Mouse (Mus musculus): Measurements from ENCODE around the gene G6pc.
"Not testable (repeated sequence)": the region's sequence is repeated elsewhere in the genome, so short reads cannot be mapped to it uniquely, and the experiment has no call there.

G6pc gene

DNA sequence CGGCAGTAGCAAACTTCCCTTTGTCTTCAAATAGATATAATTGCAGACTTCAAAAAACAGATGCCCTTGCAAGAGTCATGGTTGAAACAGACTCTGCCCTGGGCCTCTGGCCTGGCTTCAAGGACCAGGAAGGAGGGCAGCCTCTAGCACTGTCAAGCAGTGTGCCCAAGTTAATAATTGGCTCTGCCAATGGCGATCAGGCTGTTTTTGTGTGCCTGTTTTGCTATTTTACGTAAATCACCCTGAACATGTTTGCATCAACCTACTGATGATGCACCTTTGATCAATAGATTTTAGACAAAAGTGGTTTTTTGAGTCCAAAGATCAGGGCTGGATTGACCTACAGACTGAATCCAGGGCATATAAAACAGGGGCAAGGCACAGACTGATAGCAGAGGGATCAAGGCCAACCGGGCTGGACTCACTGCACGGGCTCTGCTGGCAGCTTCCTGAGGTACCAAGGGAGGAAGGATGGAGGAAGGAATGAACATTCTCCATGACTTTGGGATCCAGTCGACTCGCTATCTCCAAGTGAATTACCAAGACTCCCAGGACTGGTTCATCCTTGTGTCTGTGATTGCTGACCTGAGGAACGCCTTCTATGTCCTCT, at the start of gene G6pc:
Gene G6pc, plus strand, starts transcription at position 236 of the 610 bp plus-strand sequence.
- in situ Hi-C loops (cut with MboI) = no loop called here

- in situ Hi-C loops (cut with MboI) = no loop called here
Observed at GRCm38 (mm10) chr11:101323609-101324008, 43.8 kb upstream of the G6pc start.

DNA sequence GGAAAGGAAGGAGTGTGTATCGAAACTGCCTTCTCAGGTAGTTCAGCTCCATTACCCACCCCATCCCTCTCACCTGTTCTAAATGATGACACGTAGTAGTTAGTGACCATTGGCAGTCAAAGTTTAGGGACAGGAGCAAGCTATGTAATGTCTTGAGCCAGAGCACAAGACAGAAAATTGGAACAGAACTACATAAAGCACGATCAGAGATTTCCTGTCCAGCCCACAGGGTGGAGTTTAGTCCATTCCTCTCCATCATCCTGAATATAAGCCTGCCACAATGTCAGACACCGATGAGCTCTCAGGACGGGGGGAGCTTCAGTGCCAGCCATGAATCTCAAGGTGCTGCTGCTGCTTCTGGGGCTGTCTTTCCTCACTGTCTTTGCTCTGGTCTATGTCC, 42.6 kb upstream of the G6pc start, which contains the start of gene Aoc2:
Gene Aoc2, plus strand, starts transcription at position 301 of the 400 bp plus-strand sequence.
- in situ Hi-C loops (cut with MboI) = no loop called here

GRCm38 (mm10) chr11:101325201-101325600, 42.2 kb upstream of the G6pc start:
- in situ Hi-C loops (cut with MboI) = not testable (repeated sequence)

GRCm38 (mm10) chr11:101326147-101326546, 41.2 kb upstream of the G6pc start:
- in situ Hi-C loops (cut with MboI) = no loop called here

DNA sequence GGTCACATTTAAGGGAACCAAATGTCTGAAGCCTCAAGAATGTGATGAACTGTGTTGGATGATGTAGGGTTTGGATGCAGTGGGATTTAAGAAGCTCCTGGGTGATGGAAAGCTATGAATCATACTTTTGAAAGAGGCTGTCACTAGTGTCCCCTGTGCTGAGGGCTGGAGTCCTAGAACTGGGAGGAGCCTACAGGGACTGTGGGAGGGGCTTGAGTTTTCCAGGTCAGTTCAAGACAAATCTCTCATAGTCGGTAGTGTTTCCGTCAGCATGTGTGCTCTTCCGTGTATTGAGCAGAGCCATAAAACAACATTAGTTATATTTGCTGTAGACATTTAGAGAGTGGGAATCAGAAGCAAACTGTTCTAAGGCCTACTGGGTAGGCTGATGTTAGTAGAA, 40.0 kb upstream of the G6pc start:
- in situ Hi-C loops (cut with MboI) = no loop called here

DNA sequence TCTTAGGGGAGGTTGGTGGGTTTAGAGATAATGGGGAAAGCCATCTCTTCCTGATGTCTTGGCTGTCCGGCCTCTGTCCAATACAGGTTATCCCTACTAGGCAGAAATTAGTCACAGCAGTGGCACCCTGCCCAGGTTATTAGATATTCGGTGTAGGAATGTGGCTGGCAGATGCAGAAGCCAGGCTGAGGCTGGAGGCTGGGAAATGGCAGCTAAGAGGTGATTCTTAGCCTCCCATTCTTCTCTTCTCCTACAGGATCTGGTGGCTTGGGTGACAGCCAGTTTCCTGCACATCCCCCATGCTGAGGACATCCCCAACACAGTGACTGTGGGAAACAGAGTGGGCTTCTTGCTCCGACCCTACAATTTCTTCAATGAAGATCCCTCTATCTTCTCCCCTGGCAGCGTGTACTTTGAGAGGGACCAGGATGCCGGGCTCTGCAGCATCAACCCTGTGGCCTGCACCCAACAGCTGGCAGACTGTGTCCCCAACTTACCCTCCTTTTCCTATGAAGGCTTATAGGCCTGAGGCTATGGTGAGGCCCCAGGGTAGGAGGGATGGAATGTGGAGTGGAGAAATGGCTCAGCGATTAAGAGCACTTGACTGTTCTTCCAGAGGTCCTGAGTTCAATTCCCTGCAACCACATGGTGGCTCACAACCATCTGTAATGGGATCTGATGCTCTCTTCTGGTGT, 38.3 kb upstream of the G6pc start:
- in situ Hi-C loops (cut with MboI) = no loop called here

- in situ Hi-C loops (cut with MboI) = no loop called here
Observed at GRCm38 (mm10) chr11:101330371-101330924, 36.9 kb upstream of the G6pc start, which contains the start of gene Aoc3. TSS of gene Aoc3 (plus strand) at chr11:101330605.

GRCm38 (mm10) chr11:101330961-101331360, 36.4 kb upstream of the G6pc start:
- in situ Hi-C loops (cut with MboI) = not testable (repeated sequence)

DNA sequence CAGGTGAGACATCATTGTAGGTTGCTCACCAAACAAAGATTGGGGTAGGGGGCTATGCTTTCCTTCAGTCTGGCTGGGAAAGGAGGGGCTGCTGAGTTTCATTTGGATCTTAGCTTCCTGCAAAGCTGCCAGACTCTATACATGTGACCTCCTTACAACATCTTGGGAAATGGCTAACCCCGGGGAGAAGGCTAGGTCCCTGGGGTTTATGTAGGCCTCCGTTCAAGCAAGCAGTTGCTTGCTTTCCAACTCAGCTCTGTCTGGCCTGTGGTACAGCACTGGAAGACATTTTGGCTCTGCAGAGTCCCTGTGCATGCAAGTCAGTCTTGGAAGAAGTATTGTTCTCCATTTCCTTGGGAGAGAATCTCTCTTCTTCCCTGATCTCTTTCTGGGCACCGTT, 34.8 kb upstream of the G6pc start:
- in situ Hi-C loops (cut with MboI) = no loop called here

- in situ Hi-C loops (cut with MboI) = no loop called here
Observed at GRCm38 (mm10) chr11:101334023-101334422, 33.3 kb upstream of the G6pc start.

GRCm38 (mm10) chr11:101334516-101334915, 32.8 kb upstream of the G6pc start:
- in situ Hi-C loops (cut with MboI) = no loop called here

DNA sequence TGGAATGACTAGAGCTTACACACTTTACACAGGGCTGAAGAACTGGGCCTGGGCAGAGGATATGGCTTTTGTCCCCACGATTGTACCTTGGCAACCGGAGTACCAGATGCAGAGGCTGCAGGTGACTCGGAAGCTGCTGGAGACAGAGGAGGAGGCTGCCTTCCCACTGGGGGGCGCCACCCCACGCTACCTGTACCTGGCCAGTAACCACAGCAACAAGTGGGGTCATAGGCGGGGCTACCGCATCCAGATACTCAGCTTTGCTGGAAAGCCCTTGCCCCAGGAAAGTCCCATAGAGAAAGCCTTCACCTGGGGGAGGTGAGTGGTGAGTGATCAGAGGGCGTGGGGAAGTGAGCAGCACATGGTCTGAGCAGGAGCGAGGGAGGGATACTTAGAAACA, 31.7 kb upstream of the G6pc start:
- in situ Hi-C loops (cut with MboI) = no loop called here

DNA sequence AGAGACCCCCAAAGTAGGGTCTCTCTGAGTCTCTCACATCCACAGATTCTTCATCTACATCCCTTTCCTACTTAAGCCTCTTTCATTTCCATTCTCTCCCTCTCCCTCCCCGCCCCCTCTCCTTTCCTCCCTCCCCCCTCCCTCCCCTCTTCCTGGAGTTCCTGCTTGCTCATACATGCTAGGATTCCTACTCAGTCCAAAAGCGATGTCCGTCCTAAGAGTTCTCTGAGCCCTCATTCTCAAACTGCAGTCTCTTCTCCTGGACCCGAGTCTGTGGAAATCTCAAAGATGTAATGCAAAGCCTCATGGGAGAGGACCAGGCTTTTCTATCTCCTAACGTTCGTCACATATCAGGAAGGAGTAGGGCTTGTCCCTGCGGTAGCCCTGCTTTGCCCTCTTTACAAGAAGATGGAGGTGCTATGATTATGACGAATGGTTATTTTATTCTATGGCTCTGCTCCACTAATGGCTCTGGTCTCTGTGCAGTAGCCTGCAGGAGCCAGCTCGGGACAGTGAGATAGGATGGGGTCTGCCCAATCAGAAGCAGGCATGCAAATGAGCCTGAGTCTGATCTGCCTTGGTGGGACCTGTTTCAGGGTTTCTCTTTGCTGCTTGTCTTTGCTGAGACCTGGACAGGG, 29.1 kb upstream of the G6pc start:
- in situ Hi-C loops (cut with MboI) = no loop called here

GRCm38 (mm10) chr11:101347083-101347775, 20.1 kb upstream of the G6pc start:
- in situ Hi-C loops (cut with MboI) = no loop called here

- in situ Hi-C loops (cut with MboI) = no loop called here
Observed at GRCm38 (mm10) chr11:101348774-101349173, 18.6 kb upstream of the G6pc start.

GRCm38 (mm10) chr11:101349216-101349615, 18.1 kb upstream of the G6pc start:
- in situ Hi-C loops (cut with MboI) = no loop called here

DNA sequence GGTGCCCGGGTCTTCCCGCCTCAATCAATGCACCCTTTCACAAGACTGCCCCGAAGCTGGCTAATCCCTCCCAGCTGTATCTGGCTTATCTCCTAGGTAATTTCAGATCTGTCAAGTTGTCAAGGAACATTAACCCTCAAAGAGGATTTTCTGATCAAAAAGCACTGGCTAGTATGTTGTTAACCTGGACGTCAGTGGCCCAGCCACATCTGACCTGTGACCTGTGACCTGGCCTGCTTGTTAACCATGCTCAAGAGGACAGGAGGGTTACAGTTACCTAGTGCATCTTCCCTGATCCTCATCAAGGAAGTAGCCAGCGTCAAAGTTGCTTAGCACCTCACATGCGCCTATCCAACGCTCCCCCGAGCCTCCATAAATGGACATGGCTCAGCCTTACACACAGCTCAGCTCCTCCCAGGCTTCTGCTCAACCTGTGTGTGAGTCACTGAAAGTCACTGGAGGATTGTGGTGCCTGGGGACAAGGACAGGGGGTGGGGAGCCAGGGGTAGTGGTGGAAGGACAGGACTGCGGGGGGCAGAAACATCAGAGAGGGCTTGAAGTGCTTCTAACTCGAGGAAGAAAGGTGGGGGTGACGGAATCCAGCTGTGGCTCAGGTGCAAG, 16.2 kb upstream of the G6pc start:
- in situ Hi-C loops (cut with MboI) = no loop called here

- in situ Hi-C loops (cut with MboI) = no loop called here
Observed at GRCm38 (mm10) chr11:101351721-101352111, 15.6 kb upstream of the G6pc start.

GRCm38 (mm10) chr11:101353436-101353835, 13.9 kb upstream of the G6pc start:
- in situ Hi-C loops (cut with MboI) = no loop called here

- in situ Hi-C loops (cut with MboI) = no loop called here
Observed at GRCm38 (mm10) chr11:101354438-101355010, 12.8 kb upstream of the G6pc start.

Measured in mature B cell (primary cell).